Mouse (Mus musculus): ENCODE measurements at regions not wholly inside any gene's neighbourhood (a gene's known extent, or its start where the extent isn't known, plus 50 kb on each side); places are given as distances from the start of the nearest gene placed in this dataset.
"Not testable (repeated sequence)": the region's sequence is repeated elsewhere in the genome, so short reads cannot be mapped to it uniquely, and the experiment has no call there.

DNA sequence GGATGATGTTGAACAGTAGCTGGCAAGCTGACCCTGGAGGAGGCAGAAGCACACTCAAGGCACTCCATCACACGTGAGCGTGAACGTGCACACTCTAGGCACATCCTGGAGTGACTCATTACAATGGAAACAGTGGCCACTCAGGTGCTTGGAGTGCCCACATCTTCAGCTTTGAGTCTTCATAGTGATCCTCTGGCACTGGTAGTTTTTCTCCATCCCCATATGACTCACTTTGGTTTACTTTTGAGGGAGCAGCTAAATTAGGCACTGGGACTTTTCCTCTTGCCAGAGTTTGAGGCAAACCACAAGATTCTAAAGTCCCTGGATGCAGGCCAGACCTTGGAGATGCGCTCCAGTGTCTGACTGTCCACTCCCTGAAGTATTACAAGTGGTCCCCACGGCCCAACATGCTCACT, 52.5 kb upstream of the Slc44a3 start:
- TF ChIP-seq CTCF (IDR thresholded peaks at IDR 0.05; ENCODE audit: extremely low read depth, insufficient read length, insufficient replicate concordance, low read depth, low read length) (no peak), POLR2A (IDR thresholded peaks at IDR 0.05; ENCODE audit: low read depth, low read length) (no peak)
- Histone ChIP-seq H3K4me3 (ENCODE audit: low read depth, low read length) (no peak overlapping the region), H3K4me1 (ENCODE audit: control insufficient read depth, insufficient read depth, insufficient read length, low read length) (no peaks in the 10 kb centered on the region), H3K36me3 (ENCODE audit: control insufficient read depth, insufficient read depth, low read length) (no peaks in the 10 kb centered on the region), H3K27ac (ENCODE audit: insufficient read depth, low read depth, low read length) (peak overlapping the region; percentile 74), H3K27me3 (ENCODE audit: control insufficient read depth, insufficient read depth, low read length) (no peaks in the 10 kb centered on the region)
- 69% methylated on average over 5 of the region's 5 CpGs for WGBS

- Histone ChIP-seq H3K27ac (ENCODE audit: insufficient read depth, low read depth, low read length) (peak overlapping the region; percentile 74), H3K27me3 (ENCODE audit: control insufficient read depth, insufficient read depth, low read length) (no peaks in the 10 kb centered on the region), H3K36me3 (ENCODE audit: control insufficient read depth, insufficient read depth, low read length) (no peaks in the 10 kb centered on the region), H3K4me1 (ENCODE audit: control insufficient read depth, insufficient read depth, insufficient read length, low read length) (no peaks in the 10 kb centered on the region), H3K4me3 (ENCODE audit: low read depth, low read length) (no peak overlapping the region)
- no peak for TF ChIP-seq CTCF (IDR thresholded peaks at IDR 0.05; ENCODE audit: extremely low read depth, insufficient read length, insufficient replicate concordance, low read depth, low read length)
- TF ChIP-seq POLR2A (IDR thresholded peaks at IDR 0.05; ENCODE audit: low read depth, low read length): no peak
Observed at GRCm38 (mm10) chr3:121584317-121584716, 52.1 kb upstream of the Slc44a3 start.

- H3K27ac ChIP-seq (ENCODE audit: insufficient read depth, low read depth, low read length); H3K27me3 ChIP-seq (ENCODE audit: control insufficient read depth, insufficient read depth, low read length); H3K36me3 ChIP-seq (ENCODE audit: control insufficient read depth, insufficient read depth, low read length); H3K4me3 ChIP-seq (ENCODE audit: low read depth, low read length); H3K4me1 ChIP-seq (ENCODE audit: control insufficient read depth, insufficient read depth, insufficient read length, low read length): not testable (repeated sequence)
- WGBS: 67% methylated on average over 4 of the region's 4 CpGs
Observed at GRCm38 (mm10) chr3:121582711-121583110, 50.5 kb upstream of the Slc44a3 start.
